Mouse (Mus musculus) midbrain, embryonic 11.5 days (tissue): ENCODE measurements around the gene Plch2. TPM values are rescaled to one million over a fixed set of nuclear protein-coding genes. Genes with fewer than 3 reads are reported as not detected.
A peak's percentile ranks its signal among the peaks of the same experiment; 100 is the strongest.

Experiments
- ATAC-seq: fragments of 200-750 bp; cut with Nextera tagmentation; 2 replicates; pipeline ENCODE4 v1.8.0; 2017; ENCODE audit warnings: moderate TSS enrichment, moderate library complexity; ENCODE audit not compliant: low FRiP score
- DNase-seq: peaks from one replicate; pipeline ENCODE4 v3.0.0; 2015; ENCODE audit warnings: low spot score; ENCODE audit errors: missing footprints
- H3K27ac ChIP-seq: fragments of 300-500 bp; sonication (generic); 2 replicates; pipeline ENCODE4 v1.5.1; 2014; ENCODE audit warnings: low read depth, low read length
- H3K27me3 ChIP-seq: fragments of 300-500 bp; sonication (generic); 2 replicates; pipeline ENCODE4 v1.6.1; 2014; ENCODE audit warnings: mild to moderate bottlenecking, low read length, moderate library complexity, mixed read lengths; ENCODE audit not compliant: control insufficient read depth, insufficient read depth
- H3K36me3 ChIP-seq: fragments of 300-500 bp; sonication (generic); 2 replicates; pipeline ENCODE4 v1.6.1; 2014; ENCODE audit warnings: mild to moderate bottlenecking, low read length, moderate library complexity, mixed read lengths; ENCODE audit not compliant: control insufficient read depth, insufficient read depth
- H3K4me1 ChIP-seq: fragments of 300-500 bp; sonication (generic); 2 replicates; pipeline ENCODE4 v1.6.1; 2014; ENCODE audit warnings: low read length; ENCODE audit not compliant: control insufficient read depth, insufficient read depth
- H3K4me2 ChIP-seq: fragments of 300-500 bp; sonication (generic); 2 replicates; pipeline ENCODE4 v1.6.1; 2014; ENCODE audit warnings: mild to moderate bottlenecking, moderate library complexity
- H3K4me3 ChIP-seq: fragments of 300-500 bp; sonication (generic); 2 replicates; pipeline ENCODE4 v1.5.1; 2014; ENCODE audit warnings: low read depth, low read length
- H3K9ac ChIP-seq: fragments of 300-500 bp; sonication (generic); 2 replicates; pipeline ENCODE4 v1.6.1; 2014; ENCODE audit warnings: low read length
- H3K9me3 ChIP-seq: fragments of 300-500 bp; sonication (generic); 2 replicates; pipeline ENCODE4 v1.6.1; 2016; ENCODE audit warnings: low read length; ENCODE audit not compliant: control insufficient read depth
- WGBS: fragments of 180-500 bp; shearing (Covaris S2); extraction: QIAGEN DNeasy Blood & Tissue Kit; methylation state at CpG from one replicate; pipeline ENCODE4 v1.1.7; 2014; 5-methylcytosine and 5-hydroxymethylcytosine counted together
- polyA plus RNA-seq: library from polyadenylated mRNA; unstranded; fragments of >200 nt; fragmentation: Nextera tagmentation; extraction: Ambion mirVana; gene quantifications from 2 replicates; pipeline ENCODE4 v1.2.1, GENCODE M21; 2014

The Plch2 gene
- polyA plus RNA-seq, 1 experiment from 2014 or later, result 0.85 TPM

DNA sequence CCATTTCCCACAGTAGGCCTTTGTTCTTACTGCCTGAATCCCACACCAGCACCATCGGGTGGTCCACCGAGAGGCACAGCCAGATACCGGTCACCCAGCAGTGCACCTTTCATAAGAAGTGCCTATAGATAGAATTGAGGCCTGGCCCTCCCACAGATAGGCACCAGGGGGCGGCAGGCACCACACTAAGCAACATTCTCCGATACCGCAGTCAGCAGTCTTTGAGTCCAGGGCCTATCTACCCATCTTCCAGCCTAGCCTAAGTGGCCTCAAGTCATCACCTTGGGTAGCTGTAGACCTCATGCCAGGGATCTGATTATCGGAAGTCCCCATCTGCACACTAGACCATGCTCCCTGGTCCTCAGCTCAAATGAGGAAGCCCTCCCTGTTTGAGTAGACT, 75.1 kb downstream of the Plch2 start:
- H3K4me1 ChIP-seq, result peaks cover 22% of the 10 kb centered on the region
- no peak overlapping the region for H3K27ac ChIP-seq
- H3K9ac ChIP-seq, result no peak overlapping the region
- no peaks in the 10 kb centered on the region for H3K27me3 ChIP-seq
- H3K36me3 ChIP-seq, result peaks cover 26% of the 10 kb centered on the region
- WGBS, result 51% methylated on average over 7 of the region's 7 CpGs
- H3K4me2 ChIP-seq, result no peak overlapping the region
- peak; percentile 93 for DNase-seq
- H3K9me3 ChIP-seq, result no peaks in the 10 kb centered on the region
- no peak overlapping the region for H3K4me3 ChIP-seq
- ATAC-seq, result peak; percentile 53

DNA sequence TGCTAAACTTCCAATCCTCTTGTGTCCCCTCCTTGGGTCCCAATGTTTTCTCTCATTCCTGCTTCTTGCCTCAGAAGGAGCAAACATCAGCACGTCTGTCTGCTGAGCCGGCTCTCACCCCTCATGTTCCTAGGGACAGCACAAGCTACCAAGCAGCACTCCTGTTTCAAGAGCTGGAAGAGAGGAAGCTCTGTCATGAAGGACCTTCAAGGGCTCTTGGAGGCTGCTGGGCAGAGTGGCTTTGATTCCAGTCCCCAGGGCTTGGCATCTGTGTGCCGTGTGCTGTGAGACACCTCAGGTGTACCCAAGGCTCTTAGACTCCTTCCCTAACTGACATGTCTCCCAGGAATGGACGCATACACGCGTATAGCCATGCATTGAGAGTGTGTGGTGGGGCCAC, 75.5 kb downstream of the Plch2 start:
- peak; percentile 72 for DNase-seq
- Histone ChIP-seq H3K9ac (no peak overlapping the region), H3K27me3 (no peaks in the 10 kb centered on the region), H3K4me1 (peaks cover 18% of the 10 kb centered on the region), H3K36me3 (peaks cover 28% of the 10 kb centered on the region), H3K4me3 (no peak overlapping the region), H3K27ac (no peak overlapping the region), H3K9me3 (no peaks in the 10 kb centered on the region), H3K4me2 (no peak overlapping the region)
- no peak; the same call in 1 of the 2 replicates for ATAC-seq
- WGBS, result 85% methylated on average over 6 of the region's 6 CpGs

DNA sequence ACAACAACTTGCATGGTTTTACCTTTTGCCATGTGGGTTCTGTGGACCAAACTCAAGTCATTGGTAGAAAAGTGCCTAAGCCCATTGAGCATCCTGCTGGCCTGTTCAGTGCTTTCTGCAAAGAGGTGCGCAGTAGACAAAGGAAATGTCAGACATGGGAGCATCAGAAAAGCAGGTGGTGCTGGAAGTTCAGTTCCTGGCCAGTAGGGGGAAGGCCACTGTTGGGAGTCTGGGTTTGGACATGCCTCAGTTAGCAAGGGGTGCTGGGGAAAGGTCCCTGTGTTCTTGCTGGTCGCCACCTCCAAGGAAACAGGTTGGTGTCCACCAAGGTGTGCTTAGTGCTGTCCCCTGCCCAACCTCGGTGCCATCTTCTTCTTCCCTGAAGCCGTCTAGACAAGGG, 76.5 kb downstream of the Plch2 start:
- DNase-seq (peak; percentile 80), ATAC-seq (no peak)
- WGBS, result 86% methylated on average over 4 of the region's 4 CpGs
- H3K27me3 ChIP-seq, result no peaks in the 10 kb centered on the region
- no peak overlapping the region for H3K4me3 ChIP-seq
- H3K36me3 ChIP-seq, result peaks cover 35% of the 10 kb centered on the region
- peaks cover 8% of the 10 kb centered on the region for H3K4me1 ChIP-seq
- no peak overlapping the region for H3K4me2 ChIP-seq
- H3K9ac ChIP-seq, result no peak overlapping the region
- H3K27ac ChIP-seq, result no peak overlapping the region
- no peaks in the 10 kb centered on the region for H3K9me3 ChIP-seq

DNA sequence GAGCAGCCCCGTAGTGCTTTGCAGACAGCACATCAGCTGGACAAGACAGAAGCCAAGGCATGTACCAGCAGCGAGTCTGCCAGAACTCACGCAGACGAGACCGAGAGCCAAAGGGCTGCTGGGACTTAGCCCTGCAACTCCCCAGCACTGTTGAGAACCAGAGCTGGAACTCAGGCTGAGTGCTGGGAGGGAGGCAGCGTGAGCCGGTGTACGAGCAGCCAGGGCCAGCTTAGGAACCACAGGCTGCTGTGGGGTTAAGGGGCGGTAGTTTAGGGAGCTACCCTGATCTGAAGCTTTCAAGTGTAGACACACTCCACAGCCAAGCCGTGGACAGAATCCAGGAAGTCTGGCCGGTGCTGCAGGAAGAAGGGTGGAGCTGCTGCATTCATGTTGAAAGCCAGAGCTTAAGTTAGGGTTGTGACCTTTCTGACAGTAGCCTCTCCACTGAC, 82.4 kb downstream of the Plch2 start:
- ATAC-seq, result no peak
- Histone ChIP-seq H3K4me3 (no peak overlapping the region), H3K36me3 (peaks cover 73% of the 10 kb centered on the region), H3K27me3 (no peaks in the 10 kb centered on the region), H3K27ac (no peak overlapping the region), H3K4me2 (no peak overlapping the region), H3K9me3 (no peaks in the 10 kb centered on the region), H3K4me1 (no peaks in the 10 kb centered on the region), H3K9ac (no peak overlapping the region)
- peak; percentile 84 for DNase-seq
- WGBS, result 91% methylated on average over 11 of the region's 11 CpGs

DNA sequence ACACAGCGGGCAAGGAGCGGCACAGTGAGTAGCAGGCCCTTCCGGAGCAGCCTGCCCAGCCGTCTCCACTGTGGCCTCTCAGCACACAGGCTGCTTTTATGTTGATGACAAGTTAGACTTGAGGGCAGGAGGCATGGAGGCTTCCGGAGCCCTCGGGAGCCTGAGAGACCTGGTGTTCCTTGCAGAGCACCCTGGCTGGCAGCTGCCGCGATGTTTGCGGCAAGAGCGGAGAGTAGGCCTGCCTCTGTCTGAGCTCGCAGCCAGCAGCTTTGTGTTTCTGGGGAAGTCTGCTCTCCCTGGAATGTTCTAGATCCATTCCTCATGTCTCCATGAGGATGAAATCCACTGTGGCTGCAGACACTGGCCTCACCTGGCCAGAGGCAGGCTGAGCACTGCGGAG, 84.0 kb downstream of the Plch2 start:
- DNase-seq, result no peak
- 93% methylated on average over 12 of the region's 12 CpGs for WGBS
- H3K27me3 ChIP-seq, result no peaks in the 10 kb centered on the region
- H3K27ac ChIP-seq, result no peak overlapping the region
- H3K4me3 ChIP-seq, result no peak overlapping the region
- no peaks in the 10 kb centered on the region for H3K9me3 ChIP-seq
- H3K36me3 ChIP-seq, result peaks cover 66% of the 10 kb centered on the region
- H3K9ac ChIP-seq, result no peak overlapping the region
- H3K4me2 ChIP-seq, result no peak overlapping the region
- ATAC-seq, result no peak
- H3K4me1 ChIP-seq, result no peaks in the 10 kb centered on the region

DNA sequence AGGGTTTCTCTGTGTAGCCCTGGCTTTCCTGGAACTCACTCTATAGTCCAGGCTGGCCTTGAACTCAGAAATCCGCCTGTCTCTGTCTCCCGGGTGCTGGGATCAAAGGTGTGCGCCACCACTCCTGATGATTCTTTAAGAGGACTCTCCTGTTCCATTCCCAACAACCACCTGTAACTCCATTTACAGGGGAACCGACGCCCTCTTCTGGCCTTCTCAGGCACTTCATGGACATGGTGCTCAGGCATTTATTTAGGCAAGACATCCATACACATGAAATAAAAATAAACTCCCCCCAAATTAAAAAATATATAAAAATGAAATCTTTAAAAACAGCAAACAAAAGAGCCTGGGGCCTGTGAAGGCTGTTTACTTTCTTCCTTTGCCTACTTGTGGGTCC, 89.4 kb downstream of the Plch2 start:
- no peak overlapping the region for H3K9ac ChIP-seq
- WGBS, result 53% methylated on average over 5 of the region's 5 CpGs
- H3K27ac ChIP-seq, result no peak overlapping the region
- H3K27me3 ChIP-seq, result no peaks in the 10 kb centered on the region
- H3K36me3 ChIP-seq, result peaks cover 29% of the 10 kb centered on the region
- peaks cover 36% of the 10 kb centered on the region for H3K4me1 ChIP-seq
- DNase-seq, result peak; percentile 92
- no peak overlapping the region for H3K4me3 ChIP-seq
- no peaks in the 10 kb centered on the region for H3K9me3 ChIP-seq
- H3K4me2 ChIP-seq, result no peak overlapping the region
- ATAC-seq, result no peak

DNA sequence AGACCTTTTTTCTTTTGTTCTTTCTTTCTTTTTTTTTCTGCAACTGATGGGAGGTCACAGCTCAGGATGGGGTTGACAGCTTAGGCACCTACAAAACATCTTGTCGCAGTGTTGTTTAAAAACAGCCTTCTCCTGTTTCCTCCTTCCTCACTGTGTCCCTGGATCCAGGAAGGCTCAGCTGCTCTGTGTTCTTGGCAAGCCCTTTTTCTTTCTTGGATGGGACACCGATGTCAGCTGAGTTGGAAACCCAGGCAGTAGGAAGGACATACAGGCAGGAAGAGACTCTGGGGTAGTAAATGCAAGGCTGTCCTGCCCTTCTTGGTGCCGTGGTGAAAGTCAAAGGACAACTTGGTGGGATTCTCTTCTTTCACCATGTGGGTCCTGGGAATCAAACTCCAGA, 90.7 kb downstream of the Plch2 start:
- DNase-seq, result peak; percentile 81
- H3K9me3 ChIP-seq, result no peaks in the 10 kb centered on the region
- no peaks in the 10 kb centered on the region for H3K27me3 ChIP-seq
- H3K9ac ChIP-seq, result peak overlapping the region; percentile 92
- no peak overlapping the region for H3K27ac ChIP-seq
- no peak for ATAC-seq
- 62% methylated on average over 3 of the region's 3 CpGs for WGBS
- peak overlapping the region; percentile 95 for H3K4me3 ChIP-seq
- peak overlapping the region; percentile 79 for H3K4me2 ChIP-seq
- peaks cover 21% of the 10 kb centered on the region for H3K36me3 ChIP-seq
- H3K4me1 ChIP-seq, result peaks cover 40% of the 10 kb centered on the region

DNA sequence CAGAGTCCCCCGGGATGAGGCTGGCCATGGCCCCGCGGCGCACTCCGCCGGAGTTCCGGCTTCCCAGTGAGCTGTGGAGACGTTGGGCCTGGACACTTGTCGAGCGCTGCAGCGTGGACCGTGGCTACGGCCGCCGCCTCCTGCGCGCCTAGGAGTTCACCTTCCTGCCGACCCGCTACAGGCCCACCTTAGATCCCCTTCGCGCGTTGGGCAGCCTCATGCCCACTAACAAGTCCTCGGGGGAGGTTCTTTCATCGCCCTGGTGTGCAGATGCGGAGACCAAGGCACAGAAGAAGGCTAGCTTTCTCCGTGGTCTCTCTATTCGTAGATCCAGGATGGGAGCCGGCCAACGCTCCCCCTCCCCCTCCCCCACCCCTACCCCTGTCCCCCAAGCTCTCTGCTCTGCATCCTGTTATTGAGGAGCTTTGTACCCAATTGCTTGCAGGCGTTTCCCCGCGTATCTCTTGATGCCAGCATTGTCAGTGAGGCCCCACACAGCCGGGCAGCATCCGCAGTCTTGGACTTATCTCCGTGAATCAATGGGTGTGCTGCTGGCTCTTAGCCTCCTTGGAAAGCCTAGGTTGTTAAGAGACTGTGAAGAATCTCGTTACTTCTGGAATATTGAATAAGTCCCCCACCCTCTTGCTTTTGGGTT, 91.9 kb downstream of the Plch2 start:
- ATAC-seq, result no peak
- no peak for DNase-seq
- Histone ChIP-seq H3K4me3 (peak overlapping the region; percentile 95), H3K9ac (peak overlapping the region; percentile 92), H3K4me1 (peaks cover 47% of the 10 kb centered on the region), H3K9me3 (no peaks in the 10 kb centered on the region), H3K27me3 (peaks cover 2% of the 10 kb centered on the region; the same call in 1 of the 2 replicates), H3K27ac (peak overlapping the region; percentile 98), H3K36me3 (peaks cover 10% of the 10 kb centered on the region), H3K4me2 (peak overlapping the region; percentile 79)
- under 1% methylated on average over 35 of the region's 36 CpGs for WGBS

DNA sequence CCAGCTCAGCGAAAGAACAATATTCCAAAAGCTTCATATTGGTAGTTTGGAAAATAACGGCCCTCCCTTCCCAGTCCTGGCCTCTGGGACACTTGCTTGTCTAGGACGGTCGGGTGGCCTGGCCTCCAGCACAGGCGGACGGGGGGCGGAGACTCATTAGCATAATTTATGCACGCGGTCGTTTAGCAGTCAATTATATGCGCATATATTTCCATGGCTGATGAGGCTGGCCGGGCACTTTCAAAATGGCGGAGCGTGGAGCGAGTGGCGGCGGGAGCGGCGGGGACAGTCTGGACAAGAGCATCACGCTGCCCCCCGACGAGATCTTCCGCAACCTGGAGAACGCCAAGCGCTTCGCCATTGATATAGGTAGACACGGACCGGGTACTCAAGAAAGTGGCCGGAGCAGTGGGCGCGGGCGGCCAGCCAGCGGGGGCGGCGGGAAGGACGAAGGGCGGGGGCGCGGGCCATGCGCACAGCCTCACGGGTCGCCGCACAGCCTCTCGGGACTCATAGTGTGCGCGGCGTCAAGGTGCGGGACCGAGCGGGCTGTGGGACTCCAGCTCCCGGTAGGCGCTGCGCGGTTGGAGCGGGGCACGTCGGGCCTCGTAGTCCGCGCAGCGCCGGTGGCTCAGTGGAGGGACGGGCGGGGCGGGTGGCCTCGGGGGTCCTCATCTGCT, 92.5 kb downstream of the Plch2 start, which contains the start of gene Pank4:
Pank4 (plus strand) TSS at position 223 of the 680 bp plus-strand sequence.
- Histone ChIP-seq H3K36me3 (peaks cover 5% of the 10 kb centered on the region), H3K9ac (peak within 1 kb of the TSS; percentile 98), H3K4me2 (peak within 1 kb of the TSS; percentile 79), H3K4me3 (peak within 1 kb of the TSS; percentile 95), H3K4me1 (peaks cover 54% of the 10 kb centered on the region), H3K27ac (peak within 1 kb of the TSS; percentile 98), H3K9me3 (no peaks in the 10 kb centered on the region), H3K27me3 (peaks cover 2% of the 10 kb centered on the region; the same call in 1 of the 2 replicates)
- under 1% methylated on average over 59 of the region's 66 CpGs for WGBS
- DNase-seq (peak; percentile 99), ATAC-seq (peak; percentile 78)
